Mouse (Mus musculus): ENCODE measurements at regions not wholly inside any gene's neighbourhood (a gene's known extent, or its start where the extent isn't known, plus 50 kb on each side); places are given as distances from the start of the nearest gene placed in this dataset.
"Not testable (repeated sequence)": the region's sequence is repeated elsewhere in the genome, so short reads cannot be mapped to it uniquely, and the experiment has no call there.

GRCm38 (mm10) chr17:48672749-48673148 lies 218.0 kb downstream of the Unc5cl start:
- no peak for DNase-seq (ENCODE audit: low spot score in 2 of 2)

GRCm38 (mm10) chr17:48678216-48678832 lies 223.6 kb downstream of the Unc5cl start:
- DNase-seq (ENCODE audit: low spot score in 2 of 2), result peak in 1 of 2 experiments; percentile 5

- DNase-seq (ENCODE audit: low spot score in 2 of 2), result no peak
Measured at GRCm38 (mm10) chr17:48680331-48680730, 225.6 kb downstream of the Unc5cl start.

GRCm38 (mm10) chr17:48688944-48689343 lies 234.2 kb downstream of the Unc5cl start:
- DNase-seq (ENCODE audit: low spot score in 2 of 2), result peak; percentile 4 to 11

GRCm38 (mm10) chr17:48698456-48698855 lies 233.7 kb upstream of the Lrfn2 start:
- DNase-seq (ENCODE audit: low spot score in 2 of 2), result no peak

- no peak for DNase-seq (ENCODE audit: low spot score in 2 of 2)
Measured at GRCm38 (mm10) chr17:48700591-48700990, 231.6 kb upstream of the Lrfn2 start.

GRCm38 (mm10) chr17:48720506-48720905 lies 211.7 kb upstream of the Lrfn2 start:
- no peak for DNase-seq (ENCODE audit: low spot score in 2 of 2)

- no peak for DNase-seq (ENCODE audit: low spot score in 2 of 2)
Measured at GRCm38 (mm10) chr17:48723286-48723685, 208.9 kb upstream of the Lrfn2 start.

- no peak for DNase-seq (ENCODE audit: low spot score in 2 of 2)
Measured at GRCm38 (mm10) chr17:48724513-48725112, 207.6 kb upstream of the Lrfn2 start.

- no peak for DNase-seq (ENCODE audit: low spot score in 2 of 2)
Measured at GRCm38 (mm10) chr17:48726460-48726859, 205.7 kb upstream of the Lrfn2 start.

- DNase-seq (ENCODE audit: low spot score in 2 of 2), result no peak
Measured at GRCm38 (mm10) chr17:48733801-48734200, 198.4 kb upstream of the Lrfn2 start.

GRCm38 (mm10) chr17:48737181-48737580 lies 195.0 kb upstream of the Lrfn2 start:
- DNase-seq (ENCODE audit: low spot score in 2 of 2), result not testable (repeated sequence)

GRCm38 (mm10) chr17:48738708-48739107 lies 193.5 kb upstream of the Lrfn2 start:
- no peak for DNase-seq (ENCODE audit: low spot score in 2 of 2)

GRCm38 (mm10) chr17:48742769-48743405 lies 189.3 kb upstream of the Lrfn2 start:
- DNase-seq (ENCODE audit: low spot score in 2 of 2), result no peak

- DNase-seq (ENCODE audit: low spot score in 2 of 2), result no peak
Measured at GRCm38 (mm10) chr17:48770099-48770498, 162.1 kb upstream of the Lrfn2 start.

GRCm38 (mm10) chr17:48771721-48772320 lies 160.4 kb upstream of the Lrfn2 start:
- peak in 1 of 2 experiments; percentile 23 for DNase-seq (ENCODE audit: low spot score in 2 of 2)

GRCm38 (mm10) chr17:48774172-48774890 lies 157.8 kb upstream of the Lrfn2 start:
- no peak for DNase-seq (ENCODE audit: low spot score in 2 of 2)

- no peak for DNase-seq (ENCODE audit: low spot score in 2 of 2)
Measured at GRCm38 (mm10) chr17:48775479-48775878, 156.7 kb upstream of the Lrfn2 start.

GRCm38 (mm10) chr17:48776502-48776902 lies 155.7 kb upstream of the Lrfn2 start:
- no peak for DNase-seq (ENCODE audit: low spot score in 2 of 2)

- DNase-seq (ENCODE audit: low spot score in 2 of 2), result no peak
Measured at GRCm38 (mm10) chr17:48780217-48780616, 152.0 kb upstream of the Lrfn2 start.

- DNase-seq (ENCODE audit: low spot score in 2 of 2), result no peak
Measured at GRCm38 (mm10) chr17:48784417-48784816, 147.8 kb upstream of the Lrfn2 start.

- DNase-seq (ENCODE audit: low spot score in 2 of 2), result no peak
Measured at GRCm38 (mm10) chr17:48786501-48786900, 145.7 kb upstream of the Lrfn2 start.

Data from frontal cortex, postnatal 14 days (tissue).